31 mouse cellular contexts compared by ENCODE assay signal in genomic region chr14:50970822-50971221, GRCm38 (mm10). TPM values are rescaled to one million over a fixed set of nuclear protein-coding genes. Genes with fewer than 3 reads are reported as not detected.
DNase-seq lines count a peak whose midpoint lies in the region; TF ChIP-seq lines count a peak whose summit lies in the region.
"Had no signal": no experiment of that assay in that cellular context is flagged by ENCODE, and none has a peak within 500 bp of the region (broad histone marks: within the 10 kb centered on the region; RNA-seq: fewer than 3 reads in every experiment).

No protein-coding gene starts in this region.

- 0 out of 2 replicates have a peak overlapping the region, but pooled peaks have one; percentile 30 for H3K27ac ChIP-seq in ES-Bruce4 (ENCODE audit: insufficient read depth, low read length)
- no peak overlapping the region for H3K27ac ChIP-seq in MEL (ENCODE audit: control insufficient read depth, low read depth, low read length)
- peak overlapping the region; percentile 78 for H3K27ac ChIP-seq in cortical plate, adult 2 months (ENCODE audit: insufficient read depth, low read length)
- H3K27ac ChIP-seq in thymus, adult 2 months (ENCODE audit: control insufficient read depth, insufficient read depth, low read length), result no peak overlapping the region
- H3K27ac ChIP-seq: embryonic facial prominence, embryonic 10.5 days; forebrain, embryonic 15.5 days; hindbrain, embryonic 14.5 days; limb, embryonic 15.5 days; liver, embryonic 14.5 days; stomach, embryonic 15.5 days had no signal

- H3K79me2 ChIP-seq in MEL (ENCODE audit: control insufficient read depth, insufficient read depth, low read length, poor library complexity), result no peaks in the 10 kb centered on the region

- H3K4me1 ChIP-seq in ES-Bruce4 (ENCODE audit: control insufficient read depth, insufficient read depth, low read length) (peaks cover 13% of the 10 kb centered on the region), MEL (ENCODE audit: control insufficient read depth in 1 of 2, insufficient read depth in 2 of 2, low read length in 2 of 2) (no peaks in the 10 kb centered on the region)
- peaks cover 2% of the 10 kb centered on the region; the same call in 1 of the 2 replicates for H3K4me1 ChIP-seq in cortical plate, adult 2 months (ENCODE audit: control insufficient read depth, insufficient read depth, low read length)
- peaks cover 11% of the 10 kb centered on the region for H3K4me1 ChIP-seq in thymus, adult 2 months (replicated peaks; ENCODE audit: control insufficient read depth, insufficient read depth, low read length)
- H3K4me1 ChIP-seq: limb, embryonic 15.5 days; stomach, embryonic 15.5 days had no signal

- TF ChIP-seq POLR2A in ES-Bruce4 (IDR thresholded peaks at IDR 0.05; ENCODE audit: insufficient read depth, low read length) (no peak), MEL (IDR thresholded peaks at IDR 0.05; ENCODE audit: control insufficient read depth in 1 of 2, insufficient read depth in 1 of 2, low read depth in 1 of 2, low read length in 2 of 2, poor library complexity in 1 of 2) (no peak)
- TF ChIP-seq POLR2A in cortical plate, adult 2 months (IDR thresholded peaks at IDR 0.05; ENCODE audit: extremely low read depth, insufficient read depth, low read length), result no peak
- no peak for TF ChIP-seq POLR2A in thymus, adult 2 months (IDR thresholded peaks at IDR 0.05; ENCODE audit: control insufficient read depth, extremely low read depth, insufficient read depth, low read length, poor library complexity)

- H3K27me3 ChIP-seq in ES-Bruce4 (ENCODE audit: control insufficient read depth, insufficient read depth, low read length, poor library complexity, severe bottlenecking), result no peaks in the 10 kb centered on the region
- H3K27me3 ChIP-seq in MEL (ENCODE audit: control insufficient read depth in 1 of 2, insufficient read depth in 2 of 2, low read length in 2 of 2), result no peaks in the 10 kb centered on the region
- H3K27me3 ChIP-seq in thymus, adult 2 months (ENCODE audit: control insufficient read depth, insufficient read depth, low read length), result no peaks in the 10 kb centered on the region
- H3K27me3 ChIP-seq: forebrain, embryonic 15.5 days; limb, embryonic 15.5 days; Patski; stomach, embryonic 15.5 days had no signal

- TF ChIP-seq RAD21 in MEL (IDR thresholded peaks at IDR 0.05; ENCODE audit: low read depth, low read length), result no peak

- H3K9ac ChIP-seq in ES-Bruce4 (ENCODE audit: low read depth, poor library complexity, severe bottlenecking), result no peak overlapping the region
- H3K9ac ChIP-seq in MEL (ENCODE audit: control insufficient read depth, low read depth, low read length, poor library complexity, severe bottlenecking), result no peak overlapping the region
- H3K9ac ChIP-seq: forebrain, embryonic 15.5 days; hindbrain, embryonic 14.5 days; limb, embryonic 15.5 days; liver, embryonic 14.5 days; lung, embryonic 14.5 days; stomach, embryonic 15.5 days had no signal

- DNase-seq in MEL (ENCODE audit: low read depth, low spot score), result peak; percentile 44
- DNase-seq in naive thymus-derived CD4-positive, alpha-beta T cell, adult 2 months (ENCODE audit: low read depth), result peak; percentile 32
- DNase-seq in testis, postnatal 14 days (ENCODE audit: low spot score), result no peak
- DNase-seq in thymus, adult 2 months, result no peak
- no peak for DNase-seq in cerebellum, postnatal 36 days
- DNase-seq: adrenal gland, adult 2 months; cerebellum, postnatal 25 days; gastrocnemius, postnatal 10 days; heart, adult 18-20 months; kidney, adult 8-10 months; kidney, postnatal 14 days; layer of hippocampus, postnatal 36 days; lung, embryonic 14.5 days; lung, postnatal 4 days; thymus, adult 18-20 months had no signal

- 14% methylated on average over 1 of the region's 1 CpGs for WGBS in thymus, adult 2 months

- H3K4me3 ChIP-seq in ES-Bruce4 (ENCODE audit: low read depth, low read length) (no peak overlapping the region), MEL (ENCODE audit: control insufficient read depth in 1 of 2, insufficient read depth in 1 of 2, low read depth in 2 of 2, low read length in 2 of 2) (no peak overlapping the region)
- H3K4me3 ChIP-seq in cortical plate, adult 2 months (ENCODE audit: insufficient read depth, low read length), result no peak overlapping the region
- H3K4me3 ChIP-seq in thymus, adult 2 months (ENCODE audit: control insufficient read depth, insufficient read depth, low read length), result no peak overlapping the region
- H3K4me3 ChIP-seq: embryonic facial prominence, embryonic 10.5 days; forebrain, embryonic 15.5 days; limb, embryonic 15.5 days; midbrain, embryonic 10.5 days; stomach, embryonic 15.5 days had no signal

- H3K36me3 ChIP-seq in ES-Bruce4 (ENCODE audit: control insufficient read depth, insufficient read depth, low read length, poor library complexity, severe bottlenecking) (no peaks in the 10 kb centered on the region), MEL (ENCODE audit: control insufficient read depth in 1 of 2, insufficient read depth in 2 of 2, low read length in 2 of 2) (no peaks in the 10 kb centered on the region)
- H3K36me3 ChIP-seq in thymus, adult 2 months (ENCODE audit: control insufficient read depth, insufficient read depth, low read length), result no peaks in the 10 kb centered on the region
- H3K36me3 ChIP-seq: embryonic facial prominence, embryonic 10.5 days; forebrain, embryonic 15.5 days; limb, embryonic 15.5 days; midbrain, embryonic 10.5 days; stomach, embryonic 15.5 days had no signal

- TF ChIP-seq CTCF in ES-Bruce4 (IDR thresholded peaks at IDR 0.05; ENCODE audit: low read depth, low read length), result no peak
- no peak for TF ChIP-seq CTCF in MEL (IDR thresholded peaks at IDR 0.05 in 2 of 3, conservative IDR thresholded peaks at IDR 0.05 in 1 of 3; ENCODE audit: control insufficient read depth in 1 of 3, insufficient read depth in 1 of 3, low read depth in 2 of 3, low read length in 3 of 3, poor library complexity in 1 of 3, severe bottlenecking in 1 of 3)
- no peak for TF ChIP-seq CTCF in cortical plate, adult 2 months (IDR thresholded peaks at IDR 0.05; ENCODE audit: extremely low read depth, insufficient read depth, low read length)
- TF ChIP-seq CTCF in thymus, adult 2 months (IDR thresholded peaks at IDR 0.05; ENCODE audit: borderline replicate concordance, control insufficient read depth, extremely low read depth, insufficient read depth, low read length, poor library complexity), result no peak

- TF ChIP-seq EP300 in ES-Bruce4 (IDR thresholded peaks at IDR 0.05; ENCODE audit: insufficient read depth, low read depth, low read length), result no peak
- TF ChIP-seq EP300 in MEL (IDR thresholded peaks at IDR 0.05; ENCODE audit: low read depth in 1 of 2, low read length in 2 of 2), result no peak

- H3K9me3 ChIP-seq in ES-Bruce4 (replicated peaks; ENCODE audit: control insufficient read depth, insufficient read depth, low read length, poor library complexity, severe bottlenecking) (no peaks in the 10 kb centered on the region), MEL (replicated peaks; ENCODE audit: insufficient read depth, low read length) (no peaks in the 10 kb centered on the region)
- H3K9me3 ChIP-seq: embryonic facial prominence, embryonic 10.5 days; forebrain, embryonic 15.5 days; limb, embryonic 15.5 days; midbrain, embryonic 10.5 days; stomach, embryonic 15.5 days had no signal

TF ChIP-seq in MEL, 35 proteins besides CTCF, POLR2A, EP300 and RAD21:
- no peak for TF ChIP-seq ZNF384 (IDR thresholded peaks at IDR 0.05; ENCODE audit: low read depth, low read length)
- no peak for TF ChIP-seq TAL1 (IDR thresholded peaks at IDR 0.05; ENCODE audit: low read length)
- TF ChIP-seq MAFK (IDR thresholded peaks at IDR 0.05; ENCODE audit: borderline replicate concordance, low read depth, low read length), result no peak
- TF ChIP-seq KAT2A (conservative IDR thresholded peaks at IDR 0.05; ENCODE audit: low read depth, low read length), result no peak
- no peak for TF ChIP-seq NELFE (IDR thresholded peaks at IDR 0.05; ENCODE audit: low read depth, low read length)

RNA-seq across cellular contexts. Expression of gene Pnp2, which starts 15.0 kb away (rescaled TPM):
- polyA plus RNA-seq in ES-Bruce4 (2011; ENCODE audit: insufficient read depth, insufficient read length, low read depth, missing spikeins), result 6.1 and 9.4 TPM in 2 replicates
- total RNA-seq in MEL (2012; rRNA removed), result 0.65 and 0.85 TPM in 2 replicates
- 1 to 10 TPM in 1 of 2 experiments, not detected in 1; 1.7 TPM for polyA plus RNA-seq in MEL (2012; ENCODE audit: insufficient read depth in 1 of 2, insufficient read length in 2 of 2, low read depth in 1 of 2, low replicate concordance in 2 of 2, missing spikeins in 1 of 2)
- polyA plus RNA-seq in cortical plate, adult 2 months (2012; rRNA removed), result 0.87 and 1.4 TPM in 2 replicates
- 0.71 and 0.93 TPM in 2 replicates for polyA plus RNA-seq in thymus, adult 2 months (2012; rRNA removed)

RNA-seq across cellular contexts. Expression of gene Gm49342, which starts 26.5 kb away (rescaled TPM):
- polyA plus RNA-seq in ES-Bruce4 (2011; ENCODE audit: insufficient read depth, insufficient read length, low read depth, missing spikeins) (24.9 and 31.0 TPM in 2 replicates), MEL (2012; ENCODE audit: insufficient read depth in 1 of 2, insufficient read length in 2 of 2, low read depth in 1 of 2, low replicate concordance in 2 of 2, missing spikeins in 1 of 2) (10 to 100 TPM in 1 of 2 experiments, not detected in 1; 45.2 TPM)
- total RNA-seq in MEL (2012; rRNA removed), result 11.7 and 14.5 TPM in 2 replicates
- 24.8 and 28.5 TPM in 2 replicates for polyA plus RNA-seq in cortical plate, adult 2 months (2012; rRNA removed)
- polyA plus RNA-seq in thymus, adult 2 months (2012; rRNA removed), result 20.1 and 27.8 TPM in 2 replicates
- polyA plus RNA-seq: embryonic facial prominence, embryonic 10.5 days; forebrain, embryonic 15.5 days; heart, embryonic 14.5 days; hindbrain, embryonic 14.5 days; intestine, embryonic 14.5 days; limb, embryonic 15.5 days; lung, embryonic 14.5 days; midbrain, embryonic 10.5 days; neural tube, embryonic 11.5 days; stomach, embryonic 15.5 days had no signal

RNA-seq across cellular contexts. Expression of gene Rnase10, which starts 36.7 kb away (rescaled TPM):
- polyA plus RNA-seq in ES-Bruce4 (2011; ENCODE audit: insufficient read depth, insufficient read length, low read depth, missing spikeins), result not detected in 2 replicates
- total RNA-seq in MEL (2012; rRNA removed), result not detected in 2 replicates
- polyA plus RNA-seq in MEL (2012; ENCODE audit: insufficient read depth in 1 of 2, insufficient read length in 2 of 2, low read depth in 1 of 2, low replicate concordance in 2 of 2, missing spikeins in 1 of 2), result not detected
- 0.08 and 0.19 TPM in 2 replicates for polyA plus RNA-seq in cortical plate, adult 2 months (2012; rRNA removed)
- 0.05 and 0.13 TPM in 2 replicates for polyA plus RNA-seq in thymus, adult 2 months (2012; rRNA removed)
- total RNA-seq: layer of hippocampus, adult 18-20 months; layer of hippocampus, postnatal 36 days; midbrain, postnatal 0 days had no signal
- polyA plus RNA-seq: adrenal gland, adult 2 months; embryonic facial prominence, embryonic 10.5 days; forebrain, embryonic 15.5 days; hindbrain, embryonic 14.5 days; liver, embryonic 14.5 days; lung, embryonic 14.5 days; midbrain, embryonic 10.5 days; midbrain, postnatal 0 days; neural tube, embryonic 11.5 days; Patski; spleen, adult 2 months had no signal

RNA-seq across cellular contexts. Expression of gene Pnp, which starts 39.9 kb away (rescaled TPM):
- polyA plus RNA-seq in ES-Bruce4 (2011; ENCODE audit: insufficient read depth, insufficient read length, low read depth, missing spikeins) (58.9 and 64.4 TPM in 2 replicates), MEL (2012; ENCODE audit: insufficient read depth in 1 of 2, insufficient read length in 2 of 2, low read depth in 1 of 2, low replicate concordance in 2 of 2, missing spikeins in 1 of 2) (100 to 1,000 TPM in 1 of 2 experiments, 10 to 100 TPM in 1; 36.2 to 302 TPM)
- total RNA-seq in MEL (2012; rRNA removed), result 46.7 and 49.7 TPM in 2 replicates
- polyA plus RNA-seq in cortical plate, adult 2 months (2012; rRNA removed), result 29.3 and 31.3 TPM in 2 replicates
- polyA plus RNA-seq in thymus, adult 2 months (2012; rRNA removed), result 29.1 and 33.6 TPM in 2 replicates

RNA-seq across cellular contexts. Expression of gene Pip4p1, which starts 40.2 kb away (rescaled TPM):
- 90.3 and 95.5 TPM in 2 replicates for polyA plus RNA-seq in ES-Bruce4 (2011; ENCODE audit: insufficient read depth, insufficient read length, low read depth, missing spikeins)
- total RNA-seq in MEL (2012; rRNA removed), result 10.5 and 12.2 TPM in 2 replicates
- 10 to 100 TPM in 1 of 2 experiments, not detected in 1; 21.6 TPM for polyA plus RNA-seq in MEL (2012; ENCODE audit: insufficient read depth in 1 of 2, insufficient read length in 2 of 2, low read depth in 1 of 2, low replicate concordance in 2 of 2, missing spikeins in 1 of 2)
- 169 and 177 TPM in 2 replicates for polyA plus RNA-seq in cortical plate, adult 2 months (2012; rRNA removed)
- polyA plus RNA-seq in thymus, adult 2 months (2012; rRNA removed), result 90.8 and 93.2 TPM in 2 replicates

Comparison
In these comparisons a context has a peak if more than half of its experiments do, and no peak if none do; other contexts are left out.
1. H3K27ac ChIP-seq: peak in ES-Bruce4 (single experiment) and cortical plate, adult 2 months (single experiment); none in MEL (single experiment) and thymus, adult 2 months (single experiment).
2. DNase-seq: peak in MEL (single experiment) and naive thymus-derived CD4-positive, alpha-beta T cell, adult 2 months (single experiment); none in testis, postnatal 14 days (single experiment), thymus, adult 2 months (single experiment) and cerebellum, postnatal 36 days (0 of 2).